Mouse (Mus musculus) left cerebral cortex, postnatal 14 days (tissue): ENCODE results near the gene Nfkbid. TPM values are rescaled to one million over a fixed set of nuclear protein-coding genes. Genes with fewer than 3 reads are reported as not detected.

Experiments
- DNase-seq, 2 experiments: peaks; one replicate each; pipeline ENCODE4 v3.0.0; 2021 to 2022; ENCODE audit warnings: low spot score in 2 of 2, mixed read lengths in 1 of 2
- intact Hi-C: fragments of 180-260 bp; cut with DNase I; formaldehyde crosslinking; loops from one replicate; pipeline ENCODE4 v1.15.1; 2025
- total RNA-seq, 2 experiments: library from RNA; stranded (reverse); gene quantifications; 2 replicates each; pipeline ENCODE4 v1.2.3; 2021

Nfkbid gene
- total RNA-seq, 2 experiments from 2014 or later, result 2.8 to 4.2 TPM

GRCm38 (mm10) chr7:30422560-30422959 lies 1.0 kb downstream of the Nfkbid start:
- intact Hi-C loops, result no loop called here

DNA sequence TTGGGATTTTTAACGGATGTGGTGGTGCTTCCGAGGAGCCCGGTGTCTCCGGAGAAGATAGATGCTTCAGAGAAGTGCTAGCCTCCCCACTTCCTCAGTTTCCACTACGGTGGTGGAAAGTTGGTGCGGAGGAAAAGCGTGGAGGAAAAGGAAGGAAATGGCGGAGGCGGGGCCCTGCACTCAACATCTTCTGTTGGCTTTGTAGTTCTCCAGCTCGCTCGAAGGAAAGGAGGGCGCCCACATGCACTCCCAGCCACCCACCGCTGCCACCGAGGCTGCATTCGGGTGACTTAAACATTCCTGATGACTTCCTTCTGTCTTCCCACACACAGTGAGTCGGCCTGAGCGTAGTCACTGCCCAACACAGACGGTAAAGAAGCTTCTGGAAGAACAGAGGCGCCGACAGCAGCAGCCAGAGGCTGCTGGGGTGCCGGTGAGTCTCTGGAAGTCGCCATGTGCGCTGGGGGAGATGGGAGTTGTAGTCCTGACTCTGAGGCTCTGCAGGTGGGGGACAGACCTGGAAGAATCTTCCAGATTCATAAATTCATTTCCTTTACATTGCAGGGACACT lies 1.6 kb downstream of the Nfkbid start:
- intact Hi-C loops, result no loop called here
- DNase-seq, result peak in 1 of 2 experiments; percentile 59

More at GRCm38 (mm10) chr7:30422560-30422959, 1.0 kb downstream of the Nfkbid start:
- DNase-seq, result no peak

- no peak for DNase-seq
- intact Hi-C loops, result no loop called here
These were observed 7.8 kb downstream of the Nfkbid start for GRCm38 (mm10) chr7:30429327-30429726.

GRCm38 (mm10) chr7:30430191-30430590 lies 8.7 kb downstream of the Nfkbid start:
- no peak for DNase-seq
- intact Hi-C loops, result loop anchor here (2.0 to 5.0 kb wide), 2 partner anchors 57 to 83 kb away; no protein-coding TSS in a partner anchor

DNA sequence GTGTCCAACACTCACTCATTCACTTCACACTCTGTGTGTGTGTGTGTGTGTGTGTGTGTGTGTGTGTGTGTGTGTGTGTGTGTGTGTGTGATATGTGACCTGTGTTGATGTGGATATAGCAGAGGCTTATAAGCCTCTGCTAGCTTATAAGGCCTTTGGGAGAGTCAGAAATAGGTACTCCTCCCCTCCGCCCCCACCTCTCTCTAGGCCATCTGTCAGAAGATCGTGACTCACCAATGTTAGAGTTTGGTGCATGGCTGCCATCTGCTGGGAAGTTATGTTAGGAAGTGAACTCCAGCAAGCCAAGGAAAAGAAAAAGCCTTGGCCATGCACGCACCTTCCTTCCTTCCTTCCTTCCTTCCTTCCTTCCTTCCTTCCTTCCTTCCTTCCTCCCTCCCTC lies 10.3 kb downstream of the Nfkbid start:
- intact Hi-C loops, result loop anchor here (2.0 to 5.0 kb wide), 2 partner anchors 59 to 84 kb away; no protein-coding TSS in a partner anchor
- DNase-seq, result peak; percentile 91 to 93

DNA sequence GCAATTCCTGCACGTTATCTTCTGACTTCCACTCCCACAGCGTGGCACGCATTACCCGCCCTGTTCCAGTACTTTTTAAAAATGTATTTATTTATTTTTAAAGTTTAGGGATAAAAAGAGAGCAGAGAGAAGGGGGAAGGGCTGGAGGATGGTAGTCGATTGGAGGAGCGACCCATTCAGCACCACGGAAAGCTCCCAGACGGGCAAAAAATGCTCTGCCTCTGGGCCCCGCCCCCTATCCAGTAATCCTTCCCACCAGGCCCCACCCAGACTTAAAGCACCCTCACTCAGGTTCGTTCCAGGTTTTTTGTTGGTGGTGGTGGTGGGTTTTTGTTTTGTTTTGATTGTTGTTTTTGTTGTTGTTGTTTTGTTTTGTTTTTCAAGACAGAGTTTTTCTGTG lies 12.7 kb downstream of the Nfkbid start:
- DNase-seq, result no peak
- intact Hi-C loops, result loop anchor here (5.0 kb wide), 1 partner anchor 87 kb away; no protein-coding TSS in a partner anchor

DNA sequence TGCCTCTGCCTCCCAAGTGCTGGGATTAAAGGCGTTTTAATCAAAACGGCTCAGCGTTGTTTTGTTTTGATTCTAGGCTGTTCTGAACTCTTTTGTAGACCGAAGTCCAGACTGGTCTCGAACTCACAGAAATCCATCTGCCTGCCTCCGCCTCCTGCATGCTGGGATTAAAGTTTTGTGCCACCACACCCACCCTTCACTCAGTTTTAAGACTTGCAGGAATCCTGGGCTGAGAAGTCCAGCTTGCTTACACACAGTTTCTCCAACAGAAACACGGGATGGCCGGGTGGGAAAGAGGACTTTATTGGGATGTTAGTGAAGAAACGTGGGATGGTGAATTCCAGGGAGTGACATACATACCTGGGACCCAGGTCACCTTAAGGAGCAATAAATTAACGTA lies 13.2 kb downstream of the Nfkbid start:
- intact Hi-C loops, result loop anchor here (5.0 kb wide), 1 partner anchor 87 kb away; no protein-coding TSS in a partner anchor
- no peak for DNase-seq

DNA sequence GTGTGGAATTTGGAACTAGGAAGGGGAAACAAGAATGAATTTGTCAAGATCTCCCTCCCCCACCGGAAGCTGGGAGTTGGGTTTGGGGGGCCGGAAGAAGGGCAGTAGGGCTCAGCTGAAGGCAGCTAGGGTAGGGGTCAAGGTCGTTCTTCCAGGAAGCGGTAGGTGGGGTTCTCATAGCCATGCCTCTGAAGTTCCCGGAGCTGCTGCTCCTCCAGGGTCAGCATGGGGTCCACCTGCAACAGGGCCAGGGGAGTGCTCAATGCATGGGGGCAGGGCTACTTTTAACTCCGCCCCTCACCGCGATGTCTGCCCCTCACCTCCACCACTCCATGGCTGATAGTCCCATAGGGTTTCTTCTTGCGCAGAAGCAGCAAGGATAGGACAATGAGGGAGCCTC lies 13.6 kb downstream of the Nfkbid start:
- intact Hi-C loops, result no loop called here
- no peak for DNase-seq

- no peak for DNase-seq
- intact Hi-C loops, result no loop called here
These were observed 15.3 kb downstream of the Nfkbid start for GRCm38 (mm10) chr7:30436879-30437278.

DNA sequence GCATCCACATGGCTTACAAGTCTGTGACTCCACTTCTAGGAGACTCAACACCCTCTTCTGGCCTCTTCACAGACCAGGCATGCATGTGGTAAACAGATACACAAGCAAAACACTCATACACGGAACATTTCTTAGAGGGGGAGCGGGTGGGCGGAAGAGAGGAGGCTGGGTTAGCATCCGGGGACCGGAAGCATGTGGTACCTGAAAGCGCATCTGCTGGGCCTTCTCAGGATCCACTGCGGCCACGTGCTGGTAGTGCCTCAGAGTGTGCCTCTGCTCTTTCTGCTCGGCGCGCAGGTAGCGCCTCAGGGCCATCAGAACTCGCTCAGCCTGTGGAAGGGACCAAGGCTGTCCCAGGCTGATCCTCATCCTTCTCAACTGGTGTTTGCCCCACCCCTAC lies 18.2 kb downstream of the Nfkbid start:
- DNase-seq, result no peak
- intact Hi-C loops, result loop anchor here (2.0 to 5.0 kb wide), 2 partner anchors 33 to 53 kb away; partner anchors contain the start of gene Prodh2

- peak; percentile 70 to 74 for DNase-seq
- intact Hi-C loops, result loop anchor here (2.0 to 5.0 kb wide), 2 partner anchors 32 to 52 kb away; partner anchors contain the start of gene Prodh2
These were observed 19.2 kb downstream of the Nfkbid start for GRCm38 (mm10) chr7:30440697-30441096.

DNA sequence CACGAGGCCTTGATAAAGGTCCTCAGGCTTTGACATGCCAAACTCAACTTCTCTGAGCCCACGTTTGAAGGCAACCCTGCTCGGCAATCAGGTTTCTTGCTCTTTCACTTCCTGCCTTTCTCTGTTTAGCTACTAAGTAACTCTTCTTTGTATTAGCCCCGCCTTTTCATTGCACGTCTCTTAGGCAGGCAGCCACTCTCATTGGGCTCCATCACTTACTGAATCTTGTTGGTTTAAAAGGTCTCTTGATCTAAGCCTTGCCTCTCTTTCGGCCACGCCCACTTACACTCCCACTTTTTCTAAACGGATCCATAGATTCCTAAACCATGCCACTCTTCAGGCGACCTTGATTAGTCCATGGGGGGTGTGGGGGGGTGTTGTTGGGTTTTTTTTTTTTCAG lies 22.2 kb downstream of the Nfkbid start:
- DNase-seq, result no peak
- intact Hi-C loops, result loop anchor here (5.0 kb wide), 1 partner anchor 49 kb away; the partner anchor contains the start of gene Prodh2

- intact Hi-C loops, result loop anchor here (5.0 kb wide), 1 partner anchor 48 kb away; the partner anchor contains the start of gene Prodh2
- peak; percentile 83 to 92 for DNase-seq
These were observed 22.8 kb downstream of the Nfkbid start for GRCm38 (mm10) chr7:30444154-30444970.

DNA sequence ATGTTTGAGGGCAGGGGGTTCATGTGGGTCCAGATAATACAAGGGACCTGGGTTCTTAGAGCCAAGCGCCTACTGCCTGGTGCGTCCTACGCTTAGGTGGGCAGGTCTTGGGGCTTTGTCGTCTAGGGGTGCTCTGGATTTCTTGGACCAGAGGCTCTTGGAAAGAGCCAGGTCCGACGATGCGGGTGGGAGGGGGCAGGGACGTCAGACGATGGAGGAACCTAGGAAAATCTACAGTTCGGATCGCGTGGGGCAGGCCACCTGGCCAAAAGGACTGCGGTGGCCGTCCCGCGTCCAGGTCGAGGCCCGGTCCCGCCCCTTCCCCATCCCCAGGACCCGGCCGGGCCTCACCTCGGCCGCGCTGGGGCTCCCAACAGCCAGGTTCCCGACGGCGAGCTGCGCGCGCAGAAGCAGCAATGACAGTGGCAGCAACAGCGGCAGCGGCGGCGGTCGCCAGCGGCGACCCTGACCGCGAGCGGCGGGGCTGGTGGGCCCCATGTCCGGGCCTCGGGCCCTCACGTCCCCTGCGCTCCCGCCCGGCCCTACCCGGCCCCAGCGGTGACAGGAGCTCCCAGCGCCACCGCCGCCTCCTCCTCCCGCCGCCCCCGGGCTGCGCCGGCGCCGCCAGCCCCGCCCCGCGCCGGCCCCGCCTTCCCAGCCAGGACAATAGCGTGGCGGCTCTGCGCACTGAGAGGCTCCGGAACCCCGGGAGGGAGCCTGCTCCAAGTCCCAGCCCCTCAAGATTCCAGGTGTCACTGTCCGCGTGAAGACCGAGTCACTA lies 23.6 kb downstream of the Nfkbid start, which contains the start of gene Aplp1:
TSS of gene Aplp1 (minus strand) at position 565 of the 781 bp plus-strand sequence.
- intact Hi-C loops, result loop anchor here (5.0 kb wide), 1 partner anchor 47 kb away; the partner anchor contains the start of gene Prodh2
- peak; percentile 77 to 80 for DNase-seq

GRCm38 (mm10) chr7:30450241-30450640 lies 28.7 kb downstream of the Nfkbid start:
- intact Hi-C loops, result no loop called here
- DNase-seq, result no peak

DNA sequence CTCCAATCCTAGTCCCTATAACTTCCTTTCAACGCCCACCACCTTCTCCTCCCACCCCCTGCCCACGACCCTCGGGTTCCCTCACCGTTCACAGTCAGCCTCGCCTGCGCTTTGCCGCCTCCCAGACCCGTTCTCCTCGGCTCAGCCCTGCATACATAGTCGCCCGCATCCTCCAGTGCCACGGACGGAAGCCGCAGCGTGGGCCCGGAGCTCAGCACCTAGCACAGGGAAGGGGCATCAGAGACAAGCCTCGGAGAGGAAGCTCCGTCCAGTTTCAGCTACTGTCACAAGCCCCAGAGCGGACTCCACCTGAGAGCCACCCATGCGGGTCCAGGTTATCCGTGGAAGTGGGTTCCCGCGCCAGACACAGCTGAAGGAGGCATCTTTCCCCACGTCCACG lies 31.8 kb downstream of the Nfkbid start:
- intact Hi-C loops, result no loop called here
- no peak for DNase-seq

DNA sequence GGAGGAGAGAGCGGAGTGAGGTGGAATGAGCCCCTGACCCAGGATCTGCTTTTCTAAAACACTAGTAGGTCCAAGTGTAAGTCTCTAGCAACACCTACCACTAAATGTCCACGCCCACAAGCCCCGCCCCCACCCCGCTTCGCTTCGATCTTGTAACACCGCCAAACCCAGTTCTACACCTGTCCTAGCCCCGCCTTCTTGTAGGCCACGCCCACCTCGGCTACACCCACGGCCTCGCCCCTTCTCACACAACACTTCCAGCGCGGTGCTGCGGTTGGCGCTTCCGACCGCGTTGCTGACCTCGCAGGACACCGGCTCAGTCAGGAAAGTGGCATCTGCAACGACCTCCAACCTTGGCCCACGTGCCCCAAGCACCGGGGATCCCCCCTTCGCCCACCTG lies 32.2 kb downstream of the Nfkbid start:
- intact Hi-C loops, result no loop called here

DNA sequence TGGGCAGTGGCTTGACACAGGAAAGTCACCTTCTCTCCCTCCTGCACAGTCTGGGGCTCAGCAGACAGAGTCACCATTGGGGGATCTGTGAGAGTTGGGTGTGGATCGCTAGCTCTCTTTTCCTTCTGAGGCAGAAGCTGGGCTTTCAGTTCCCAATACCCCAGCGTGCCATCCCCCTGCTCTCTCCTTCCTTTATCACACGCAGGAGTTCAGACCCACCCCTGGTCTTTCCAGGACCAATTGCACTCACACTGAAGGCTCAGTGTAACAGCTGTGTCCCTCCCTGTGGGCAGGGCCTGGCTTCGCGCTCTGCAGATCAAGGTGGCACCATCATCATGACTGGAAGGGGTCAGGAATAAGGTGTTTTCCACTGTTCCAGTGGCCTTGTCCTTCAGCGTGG lies 32.7 kb downstream of the Nfkbid start:
- intact Hi-C loops, result no loop called here
- no peak for DNase-seq

More for the DNA sequence above, 32.2 kb downstream of the Nfkbid start:
- no peak for DNase-seq

DNA sequence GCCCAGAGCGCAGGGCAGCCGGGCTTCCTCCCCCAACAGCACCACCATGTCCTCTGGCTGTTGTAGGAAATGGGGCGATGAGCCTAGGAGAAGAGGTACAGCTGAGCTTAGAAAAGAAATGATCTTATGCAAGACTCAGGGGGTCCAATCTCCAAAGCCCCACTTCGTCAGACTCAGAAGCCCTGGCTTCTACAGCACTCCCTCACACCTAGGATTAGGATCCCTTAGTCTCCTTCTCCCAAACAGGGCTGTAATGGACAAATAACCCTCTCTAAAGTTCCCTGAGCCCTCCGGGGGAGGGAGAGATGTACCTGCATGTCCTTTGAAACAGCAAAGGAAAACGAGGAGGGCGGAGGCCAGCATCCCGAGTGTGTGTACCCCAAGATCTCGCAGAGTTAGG lies 35.0 kb downstream of the Nfkbid start:
- intact Hi-C loops, result no loop called here
- DNase-seq, result no peak
